Mouse (Mus musculus) adrenal gland, postnatal 25 days (tissue): ENCODE data around the gene Tent4b. TPM values are rescaled to one million over a fixed set of nuclear protein-coding genes. Genes with fewer than 3 reads are reported as not detected.

Source experiments
- DNase-seq: peaks from one replicate; pipeline ENCODE4 v3.0.0; 2021; ENCODE audit warnings: mixed read lengths
- total RNA-seq: library from RNA; stranded (reverse); gene quantifications from 2 replicates; pipeline ENCODE4 v1.2.3, GENCODE M21; 2021

Gene Tent4b
- total RNA-seq, 1 experiment from 2014 or later: 34.1 TPM

- DNase-seq: no peak
Observed at GRCm38 (mm10) chr8:88279220-88279619, 80.2 kb downstream of the Tent4b start.

GRCm38 (mm10) chr8:88279670-88280069, 80.7 kb downstream of the Tent4b start:
- no peak for DNase-seq

- DNase-seq: no peak
Observed at GRCm38 (mm10) chr8:88280904-88281303, 81.9 kb downstream of the Tent4b start.

GRCm38 (mm10) chr8:88282684-88283083, 83.7 kb downstream of the Tent4b start:
- DNase-seq: peak; percentile 80

GRCm38 (mm10) chr8:88283243-88284115, 84.5 kb downstream of the Tent4b start:
- DNase-seq: no peak

- no peak for DNase-seq
Observed at GRCm38 (mm10) chr8:88284738-88285137, 85.7 kb downstream of the Tent4b start.

GRCm38 (mm10) chr8:88285469-88286356, 86.7 kb downstream of the Tent4b start:
- DNase-seq: no peak

GRCm38 (mm10) chr8:88286421-88286960, 87.5 kb downstream of the Tent4b start:
- DNase-seq: no peak

GRCm38 (mm10) chr8:88288622-88289242, 89.7 kb downstream of the Tent4b start:
- no peak for DNase-seq

- DNase-seq: no peak
Observed at GRCm38 (mm10) chr8:88289901-88290300, 90.9 kb downstream of the Tent4b start.

GRCm38 (mm10) chr8:88290326-88291304, 91.6 kb downstream of the Tent4b start:
- DNase-seq: no peak

GRCm38 (mm10) chr8:88291305-88291690, 92.3 kb downstream of the Tent4b start:
- DNase-seq: no peak

- DNase-seq: no peak
Observed at GRCm38 (mm10) chr8:88292926-88293325, 93.9 kb downstream of the Tent4b start.

- DNase-seq: no peak
Observed at GRCm38 (mm10) chr8:88293590-88294356, 94.8 kb downstream of the Tent4b start.

GRCm38 (mm10) chr8:88294977-88295376, 96.0 kb downstream of the Tent4b start:
- DNase-seq: no peak

- no peak for DNase-seq
Observed at GRCm38 (mm10) chr8:88297976-88298732, 99.1 kb downstream of the Tent4b start.

- DNase-seq: no peak
Observed at GRCm38 (mm10) chr8:88298733-88299103, 99.7 kb downstream of the Tent4b start.

- DNase-seq: no peak
Observed at GRCm38 (mm10) chr8:88299907-88300603, 101.0 kb downstream of the Tent4b start.
